Mouse (Mus musculus): ENCODE data around the gene Dnaja1.

GRCm38 (mm10) chr4:40701796-40702195 is 20.2 kb upstream of the Dnaja1 start:
- TF ChIP-seq CTCF (IDR thresholded peaks at IDR 0.05; ENCODE audit: low read depth): no peak
- no peak for TF ChIP-seq EP300 (IDR thresholded peaks at IDR 0.05; ENCODE audit: low read depth)
